Mouse (Mus musculus) layer of hippocampus, postnatal 14 days (tissue): ENCODE results near the gene Olfr372. TPM values are rescaled to one million over a fixed set of nuclear protein-coding genes. Genes with fewer than 3 reads are reported as not detected.
"Not testable (repeated sequence)": the region's sequence is repeated elsewhere in the genome, so short reads cannot be mapped to it uniquely, and the experiment has no call there.

Experiments used
- DNase-seq, 2 experiments: peaks; one replicate each; pipeline ENCODE4 v3.0.0; 2021 to 2022; ENCODE audit warnings: low spot score in 2 of 2, mixed read lengths in 1 of 2
- long read RNA-seq, 2 experiments: library from polyadenylated mRNA; stranded (forward); transcript quantifications; one replicate each; pipeline ENCODE4 v2.0.0; 2021
- total RNA-seq, 2 experiments: library from RNA; stranded (reverse); gene quantifications; 2 replicates each; pipeline ENCODE4 v1.2.3; 2021

Olfr372 gene
- total RNA-seq = not detected
- long read RNA-seq, experiment 1 = 0 reads
- long read RNA-seq, experiment 2 = 0 reads

DNA sequence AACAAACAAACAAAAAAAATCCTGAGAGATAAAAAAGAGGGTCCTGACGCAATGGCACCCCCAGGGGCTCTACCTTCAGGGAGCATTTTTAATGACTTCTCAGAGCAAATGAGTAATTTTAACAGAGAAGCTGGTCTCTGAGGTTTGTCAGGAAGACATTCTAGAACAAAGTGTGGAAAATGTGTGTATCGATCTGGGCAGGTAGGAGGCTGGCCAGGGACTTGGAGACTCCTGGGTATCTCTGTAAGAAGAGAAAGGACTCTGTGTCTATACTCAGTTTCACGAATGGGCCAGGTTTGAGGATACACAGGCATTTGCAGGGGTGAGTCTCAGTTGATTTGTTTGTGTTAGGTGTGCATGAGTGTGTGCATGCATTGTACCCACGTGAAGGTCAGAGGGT, at the start of gene Olfr372:
Gene Olfr372, plus strand, starts transcription at position 301 of the 400 bp plus-strand sequence.
- DNase-seq = not testable (repeated sequence)

- DNase-seq = no peak
These were observed 41.6 kb upstream of the Olfr372 start for GRCm38 (mm10) chr8:71999434-71999833.

DNA sequence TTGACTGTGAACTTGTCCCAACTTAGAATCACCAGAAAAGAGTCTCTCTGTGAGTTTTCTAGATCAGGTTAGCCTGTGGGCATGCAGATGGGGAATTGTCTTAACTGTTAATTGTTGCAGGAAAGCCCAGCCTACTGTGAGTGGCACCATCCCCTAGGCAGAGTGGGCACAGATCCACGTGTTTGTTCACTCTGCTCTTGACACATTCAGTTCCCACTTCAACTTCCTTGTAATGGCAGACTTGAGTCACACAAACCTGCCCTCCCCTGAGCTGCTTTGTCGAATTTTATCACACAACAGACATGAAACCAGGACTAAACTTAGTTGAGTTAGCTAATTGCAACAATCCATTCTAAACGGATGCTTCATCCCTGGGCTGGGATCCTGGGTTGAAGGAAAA, 40.8 kb upstream of the Olfr372 start:
- no peak for DNase-seq

DNA sequence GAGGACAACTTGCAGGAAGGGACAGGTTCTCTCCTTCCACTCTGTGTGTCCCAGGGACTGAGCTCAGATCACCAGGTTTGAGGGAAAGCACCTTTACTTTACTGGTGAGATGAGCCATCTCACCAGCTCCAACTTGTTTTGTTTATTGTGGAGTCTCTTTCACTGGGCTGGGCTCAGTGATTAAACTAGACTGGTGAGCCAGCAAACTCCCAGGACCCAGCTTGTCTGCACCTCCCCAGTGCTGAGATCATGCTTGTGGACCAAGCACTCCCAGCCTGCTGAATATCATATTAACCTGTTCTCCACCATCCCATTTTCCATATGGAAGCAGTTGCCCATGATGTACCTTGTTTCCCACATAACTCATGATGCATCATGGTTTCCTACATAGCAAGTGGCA, 38.1 kb upstream of the Olfr372 start:
- no peak for DNase-seq

DNA sequence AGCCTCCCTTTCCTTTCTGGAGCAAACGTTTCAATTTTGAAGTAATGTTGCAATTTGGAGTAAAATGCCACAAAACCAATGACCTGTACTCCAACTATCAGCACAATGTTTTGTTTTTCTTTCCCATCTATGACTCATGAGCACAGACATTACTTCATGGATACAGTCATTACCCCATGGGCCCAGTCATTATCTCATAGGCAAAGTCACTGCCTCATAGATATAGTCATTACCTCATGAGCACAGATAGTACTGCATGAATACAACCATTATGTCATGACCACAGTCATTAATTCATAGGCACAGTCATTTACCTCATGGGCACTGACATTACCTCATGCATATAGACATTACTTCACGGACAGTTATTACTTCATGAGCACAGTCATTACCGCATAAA, 35.1 kb upstream of the Olfr372 start:
- no peak for DNase-seq

- DNase-seq = no peak
These were observed 34.3 kb upstream of the Olfr372 start for GRCm38 (mm10) chr8:72006763-72007162.

DNA sequence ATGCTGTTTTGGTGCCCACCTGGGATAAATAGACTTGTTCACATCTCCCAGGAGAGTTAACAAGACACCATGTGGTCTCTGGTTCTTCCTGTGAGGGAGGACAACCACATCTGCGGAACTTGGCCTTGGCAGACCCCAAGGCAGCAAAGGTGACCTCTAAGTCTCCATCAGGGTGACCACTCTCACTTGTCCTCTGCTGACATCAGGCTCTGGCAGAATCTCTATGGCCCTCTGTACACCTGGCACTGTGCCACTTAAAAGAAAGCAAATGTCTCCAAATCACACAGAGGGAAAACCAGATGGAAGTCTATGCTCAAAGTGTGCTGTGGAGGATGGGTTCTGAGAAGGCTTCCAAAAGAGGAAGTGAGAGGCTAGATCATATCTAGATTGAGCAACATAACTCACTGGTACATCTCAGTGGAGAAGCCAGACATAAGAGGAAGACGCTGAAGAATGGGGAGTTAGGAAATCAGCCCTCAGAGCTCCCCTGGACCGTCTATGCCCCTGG, 32.8 kb upstream of the Olfr372 start:
- DNase-seq = peak; percentile 9 to 18

DNA sequence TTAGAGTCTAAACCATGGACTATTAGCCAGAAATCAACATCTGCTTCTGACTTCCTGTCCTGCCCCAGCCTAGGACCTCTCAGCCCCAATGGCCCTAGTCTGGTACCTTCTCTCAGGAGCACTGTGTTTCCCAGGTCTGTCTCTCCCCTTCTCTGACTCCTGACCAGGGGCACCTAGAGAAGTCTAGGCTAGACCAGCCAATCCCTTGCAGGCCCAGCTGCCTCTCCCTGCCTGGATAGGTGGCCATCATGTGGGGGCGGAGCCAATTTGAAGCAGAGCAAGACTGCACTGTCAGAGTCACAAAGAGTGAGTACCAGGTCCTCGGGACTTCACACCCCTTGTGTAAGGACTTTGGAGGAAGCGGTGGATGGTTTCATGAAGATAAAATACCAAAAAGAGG, 31.5 kb upstream of the Olfr372 start, which contains the start of gene Cyp4f18:
Gene Cyp4f18, minus strand, starts transcription at position 154 of the 400 bp plus-strand sequence.
- DNase-seq = no peak

DNA sequence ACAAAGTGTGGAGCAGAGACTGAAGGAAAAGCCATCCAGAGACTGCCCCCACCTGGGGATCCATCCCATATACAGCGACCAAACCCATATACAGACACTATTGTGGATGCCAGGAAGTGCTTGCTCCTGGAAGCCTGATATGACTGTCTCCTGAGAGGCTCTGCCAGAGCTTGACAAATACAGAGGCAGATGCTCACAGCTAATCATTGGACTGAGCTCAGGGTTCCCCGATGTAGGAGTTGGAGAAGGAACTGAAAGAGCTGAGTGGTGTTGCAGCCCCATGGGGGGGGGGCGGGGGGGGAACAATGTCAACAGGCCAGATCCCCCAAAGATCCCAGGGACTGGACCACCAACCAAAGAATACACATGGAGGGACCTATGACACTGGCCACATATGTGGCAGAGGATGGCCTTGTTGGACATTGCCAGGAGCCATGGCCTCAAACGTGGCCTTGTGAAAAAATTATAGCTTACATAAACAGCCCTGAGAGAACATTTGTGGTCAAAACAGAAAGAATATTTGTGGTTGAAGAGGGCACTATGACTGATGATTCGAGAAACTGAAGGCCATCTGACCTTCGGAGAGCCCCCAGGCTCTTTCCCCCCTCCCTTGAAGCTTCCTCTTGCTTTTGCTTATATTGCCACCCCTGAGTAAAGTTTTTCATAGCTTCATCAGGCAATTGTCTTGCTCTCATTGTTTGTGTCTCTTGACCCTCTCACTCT, 27.4 kb upstream of the Olfr372 start:
- not testable (repeated sequence) for DNase-seq

- not testable (repeated sequence) for DNase-seq
These were observed 23.7 kb upstream of the Olfr372 start for GRCm38 (mm10) chr8:72017339-72017738.

GRCm38 (mm10) chr8:72018141-72018540, 22.9 kb upstream of the Olfr372 start:
- peak; percentile 12 to 15 for DNase-seq

DNA sequence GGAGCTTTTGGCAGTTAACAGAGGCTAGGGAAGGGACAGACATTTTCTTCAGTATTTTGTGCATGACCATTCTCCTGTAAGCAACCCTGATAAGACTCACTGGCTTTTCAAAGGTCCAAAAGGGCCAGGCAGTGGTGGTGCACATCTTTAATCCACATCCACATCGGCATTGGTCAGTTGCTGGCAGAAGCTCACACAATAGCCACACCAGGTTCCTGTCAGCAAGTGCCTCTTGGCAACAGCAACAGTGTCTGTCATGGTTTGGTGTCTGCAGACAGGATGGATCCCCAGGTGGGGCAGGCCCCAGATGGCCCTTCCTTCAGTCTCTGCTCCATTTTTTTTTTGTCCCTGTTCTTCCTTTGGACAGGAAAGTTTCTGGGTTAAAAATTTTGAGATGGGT, 22.0 kb upstream of the Olfr372 start:
- not testable (repeated sequence) for DNase-seq

GRCm38 (mm10) chr8:72019816-72020215, 21.2 kb upstream of the Olfr372 start:
- no peak for DNase-seq

DNA sequence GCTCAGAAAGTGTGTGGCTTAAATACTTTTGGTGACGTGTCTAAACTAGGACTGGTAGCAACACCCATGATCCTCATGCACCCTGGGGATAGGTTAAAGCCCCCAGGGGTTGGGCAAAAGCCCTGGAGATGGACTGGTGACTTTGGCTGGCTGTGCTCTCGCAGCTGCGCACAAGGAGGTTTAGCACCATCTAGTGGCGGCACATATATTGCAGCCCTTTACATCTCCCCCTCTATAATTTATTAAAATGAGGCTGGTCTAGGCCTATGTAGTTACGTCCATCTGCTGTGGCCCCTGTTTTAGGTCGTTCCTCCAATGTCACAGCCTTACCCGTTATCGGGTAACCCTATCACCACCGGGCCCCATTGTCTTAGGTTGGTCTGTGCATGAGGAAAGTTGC, 16.1 kb upstream of the Olfr372 start:
- peak in 1 of 2 experiments; percentile 16 for DNase-seq

- DNase-seq = peak; percentile 26 to 39
These were observed 8.1 kb upstream of the Olfr372 start for GRCm38 (mm10) chr8:72032926-72033325.

DNA sequence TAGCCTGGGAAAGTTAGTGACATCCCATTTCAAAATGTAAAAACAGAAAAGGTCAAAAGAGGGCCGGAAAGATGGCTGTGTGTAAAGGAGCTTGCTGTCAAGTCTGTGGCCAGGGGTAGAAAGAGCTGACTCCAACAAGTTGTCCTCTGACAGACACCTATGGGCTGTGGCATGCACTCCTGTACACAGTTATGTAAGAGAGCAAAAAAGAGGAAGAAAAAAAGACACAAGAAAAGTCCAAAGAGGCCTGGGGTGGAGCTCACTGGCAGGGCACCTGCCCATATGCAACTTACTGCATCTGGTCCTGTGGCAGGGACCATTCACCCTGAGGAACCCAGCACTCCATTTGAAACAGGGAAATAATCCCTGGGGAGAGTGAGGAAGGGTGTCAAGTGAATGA, 1.5 kb downstream of the Olfr372 start:
- DNase-seq = no peak

GRCm38 (mm10) chr8:72054633-72055032, 13.6 kb downstream of the Olfr372 start:
- not testable (repeated sequence) for DNase-seq

DNA sequence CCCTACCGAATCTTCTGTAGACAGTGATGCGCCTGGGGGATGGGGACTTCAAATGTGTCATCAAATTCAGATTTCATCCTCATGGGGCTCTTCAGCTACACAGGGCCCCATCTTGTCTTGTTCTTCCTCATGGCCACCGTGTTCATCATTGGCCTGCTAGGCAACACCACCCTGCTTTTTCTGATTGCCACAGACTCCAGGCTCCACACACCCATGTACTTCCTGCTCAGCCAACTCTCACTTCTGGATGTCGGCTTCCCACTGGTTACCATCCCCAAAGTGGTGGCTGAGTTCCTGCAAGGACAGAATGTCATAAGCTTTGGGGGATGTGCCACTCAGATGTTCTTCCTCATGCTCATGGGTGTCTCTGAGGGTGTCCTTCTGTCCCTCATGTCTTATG, 16.6 kb downstream of the Olfr372 start:
- not testable (repeated sequence) for DNase-seq

GRCm38 (mm10) chr8:72066819-72067399, 25.9 kb downstream of the Olfr372 start:
- not testable (repeated sequence) for DNase-seq

DNA sequence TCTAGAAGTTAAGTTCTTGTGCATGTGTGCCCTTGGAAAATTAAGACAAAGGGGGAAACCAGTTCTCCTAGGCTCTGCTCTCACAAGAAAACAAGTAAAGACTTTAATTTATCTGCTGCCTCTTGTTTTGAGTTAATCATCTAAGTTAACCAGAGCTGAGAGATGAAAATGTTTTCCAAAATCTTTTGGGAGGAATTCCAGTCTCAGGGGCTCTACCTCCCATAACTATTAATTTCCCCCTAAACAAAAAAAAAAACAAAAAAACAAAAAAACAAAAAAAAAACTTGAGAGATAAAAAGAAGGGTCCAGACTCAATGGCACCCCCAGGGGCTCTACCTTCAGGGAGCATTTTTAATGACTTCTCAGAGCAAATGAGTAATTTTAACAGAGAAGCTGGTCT, 41.9 kb downstream of the Olfr372 start, which contains the start of gene Olfr373:
Gene Olfr373, plus strand, starts transcription at position 301 of the 400 bp plus-strand sequence.
- DNase-seq = not testable (repeated sequence)

- DNase-seq = no peak
These were observed 43.7 kb downstream of the Olfr372 start for GRCm38 (mm10) chr8:72084744-72085143.

DNA sequence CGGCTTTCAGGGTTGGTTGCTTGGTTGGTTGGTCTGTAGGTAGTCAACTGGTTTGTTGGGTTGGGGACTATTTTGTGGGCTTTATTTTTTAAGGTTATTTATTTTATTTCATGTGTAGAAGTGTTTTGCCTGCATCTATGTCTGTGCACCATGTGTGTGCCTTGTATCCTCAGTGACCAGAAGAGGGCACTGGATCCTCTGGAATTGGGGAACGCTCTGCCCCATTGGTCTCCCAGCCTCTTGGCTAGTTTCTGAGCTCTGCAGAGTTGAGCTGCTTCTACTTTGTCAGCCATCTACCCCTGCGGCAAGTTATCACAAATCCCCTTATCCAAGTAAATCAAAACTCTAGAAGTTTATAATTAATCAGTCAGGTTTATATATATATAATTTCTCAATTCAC, 46.6 kb downstream of the Olfr372 start:
- not testable (repeated sequence) for DNase-seq
